Mouse (Mus musculus): ENCODE results near the gene Cobl. TPM values are rescaled to one million over a fixed set of nuclear protein-coding genes. Genes with fewer than 3 reads are reported as not detected.
A peak's percentile ranks its signal among the peaks of the same experiment; 100 is the strongest.

Gene Cobl
- total RNA-seq, 1 experiment from 2014 or later, result not detected

DNA sequence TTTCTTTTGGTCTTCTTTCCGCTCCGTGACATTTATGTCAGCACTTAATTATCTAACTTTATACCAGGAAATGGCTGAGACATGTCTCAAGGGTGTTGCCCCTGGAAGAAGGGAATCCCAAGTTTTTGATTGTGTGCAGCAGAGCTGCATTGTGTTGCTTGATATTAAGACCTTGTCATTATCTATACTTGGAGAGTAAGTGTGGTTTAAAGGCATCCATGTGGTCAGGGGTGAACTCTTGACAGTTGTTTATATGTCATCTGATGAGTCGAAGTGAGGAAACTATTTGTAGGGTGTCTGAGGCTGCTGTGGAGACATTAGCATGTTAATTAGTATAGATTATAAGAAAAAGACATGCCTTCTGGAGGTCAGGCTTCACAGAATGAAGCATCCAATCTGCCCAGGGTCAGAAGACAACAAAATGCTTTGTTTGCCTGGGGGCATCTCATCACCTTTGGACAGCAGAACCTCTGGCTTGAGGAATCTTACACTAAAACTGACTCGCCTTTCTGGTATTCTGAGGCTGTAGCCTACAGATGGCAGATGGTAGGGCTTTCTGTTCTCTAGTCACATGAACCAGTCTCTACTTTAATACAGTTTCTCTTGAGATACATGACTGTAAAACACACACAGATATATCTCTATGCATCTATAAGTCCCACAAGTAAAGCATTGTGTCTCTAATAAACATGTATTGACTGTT lies 179.3 kb downstream of the Cobl start:
- ATAC-seq (replicated peaks in 1 of 2; ENCODE audit: insufficient read depth in 1 of 2, low FRiP score in 2 of 2, low TSS enrichment in 1 of 2, low read depth in 1 of 2, poor library complexity in 2 of 2, severe bottlenecking in 2 of 2), result no peak

DNA sequence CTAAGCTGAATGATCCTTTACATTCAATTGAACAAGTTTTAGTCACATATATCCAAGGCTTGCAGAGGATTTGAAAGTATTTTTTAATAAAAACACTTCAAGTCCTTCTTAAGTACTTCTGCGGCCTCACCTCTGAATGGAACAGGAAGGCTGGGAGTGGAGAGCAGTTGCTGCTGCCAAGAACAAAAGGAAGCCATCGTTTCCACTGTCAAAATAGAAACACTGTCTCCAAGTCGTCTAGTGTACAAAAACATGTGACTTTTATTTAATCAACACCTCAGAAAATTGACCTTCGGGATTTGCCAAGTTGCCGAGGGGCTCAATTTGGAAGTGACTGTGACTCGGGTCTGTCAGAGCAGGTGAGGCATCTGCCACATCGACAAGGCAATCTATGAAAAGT lies 184.0 kb downstream of the Cobl start:
- ATAC-seq (replicated peaks in 1 of 2; ENCODE audit: insufficient read depth in 1 of 2, low FRiP score in 2 of 2, low TSS enrichment in 1 of 2, low read depth in 1 of 2, poor library complexity in 2 of 2, severe bottlenecking in 2 of 2), result 0 out of 4 replicates have a peak, but pooled peaks of 1 of the 2 experiments have one; percentile 32

DNA sequence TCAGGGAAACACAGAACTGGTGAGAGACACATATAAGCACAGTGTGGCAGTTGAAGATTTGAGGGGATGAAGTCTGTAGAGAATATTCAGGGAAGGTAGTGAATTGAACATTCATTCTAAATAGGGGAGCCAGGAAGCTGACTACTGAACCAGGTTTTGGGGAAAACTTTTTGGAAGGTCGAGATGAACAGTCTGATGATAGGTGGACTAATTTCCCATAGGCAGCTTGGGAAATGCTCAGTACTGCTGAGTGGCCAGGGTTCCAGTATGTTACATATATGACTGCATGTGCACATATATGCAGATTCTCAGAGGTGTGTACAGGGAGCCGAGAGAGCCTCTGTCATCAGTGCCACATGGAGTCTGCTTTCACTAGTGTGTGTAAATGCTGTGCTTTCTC lies 190.5 kb downstream of the Cobl start:
- ATAC-seq (replicated peaks in 1 of 2; ENCODE audit: insufficient read depth in 1 of 2, low FRiP score in 2 of 2, low TSS enrichment in 1 of 2, low read depth in 1 of 2, poor library complexity in 2 of 2, severe bottlenecking in 2 of 2), result no peak

DNA sequence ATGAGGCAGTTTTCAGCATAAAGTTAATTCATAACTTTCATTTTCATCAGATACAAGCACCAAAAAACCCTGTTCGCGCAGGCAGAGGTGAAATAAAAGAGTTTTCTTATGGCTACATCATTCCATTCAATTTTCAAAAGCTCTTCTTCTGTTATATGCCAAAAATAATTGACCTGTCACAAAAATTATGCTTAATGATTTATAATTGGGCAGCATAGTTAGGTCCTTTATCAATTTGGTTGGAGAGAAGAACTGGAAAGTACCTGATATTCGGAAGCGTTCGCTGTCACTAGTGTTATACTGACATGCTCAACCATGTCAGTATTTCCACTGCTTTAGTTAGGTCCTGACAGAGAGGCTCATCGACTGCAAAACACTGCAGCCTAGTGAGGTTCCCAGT lies 191.0 kb downstream of the Cobl start:
- ATAC-seq (replicated peaks in 1 of 2; ENCODE audit: insufficient read depth in 1 of 2, low FRiP score in 2 of 2, low TSS enrichment in 1 of 2, low read depth in 1 of 2, poor library complexity in 2 of 2, severe bottlenecking in 2 of 2), result no peak

DNA sequence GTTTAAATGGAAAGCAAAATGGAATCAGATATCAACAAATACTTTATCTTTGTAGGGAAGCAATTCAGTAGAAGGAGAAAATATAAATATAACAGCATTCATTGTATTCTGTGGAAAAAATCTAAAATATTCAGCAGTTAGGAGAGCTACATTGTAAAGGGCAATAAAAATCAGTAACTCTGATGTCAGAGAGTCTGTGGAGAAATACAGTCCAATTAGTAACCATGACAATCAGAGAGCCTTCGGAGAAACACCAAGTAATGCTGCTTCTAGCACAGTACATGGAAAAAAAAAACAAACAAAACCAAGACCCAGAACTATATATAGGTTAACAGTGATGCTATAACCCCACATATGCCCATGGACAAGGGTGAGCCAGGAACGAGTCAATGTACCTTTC lies 206.3 kb downstream of the Cobl start:
- ATAC-seq (replicated peaks in 1 of 2; ENCODE audit: insufficient read depth in 1 of 2, low FRiP score in 2 of 2, low TSS enrichment in 1 of 2, low read depth in 1 of 2, poor library complexity in 2 of 2, severe bottlenecking in 2 of 2), result no peak

DNA sequence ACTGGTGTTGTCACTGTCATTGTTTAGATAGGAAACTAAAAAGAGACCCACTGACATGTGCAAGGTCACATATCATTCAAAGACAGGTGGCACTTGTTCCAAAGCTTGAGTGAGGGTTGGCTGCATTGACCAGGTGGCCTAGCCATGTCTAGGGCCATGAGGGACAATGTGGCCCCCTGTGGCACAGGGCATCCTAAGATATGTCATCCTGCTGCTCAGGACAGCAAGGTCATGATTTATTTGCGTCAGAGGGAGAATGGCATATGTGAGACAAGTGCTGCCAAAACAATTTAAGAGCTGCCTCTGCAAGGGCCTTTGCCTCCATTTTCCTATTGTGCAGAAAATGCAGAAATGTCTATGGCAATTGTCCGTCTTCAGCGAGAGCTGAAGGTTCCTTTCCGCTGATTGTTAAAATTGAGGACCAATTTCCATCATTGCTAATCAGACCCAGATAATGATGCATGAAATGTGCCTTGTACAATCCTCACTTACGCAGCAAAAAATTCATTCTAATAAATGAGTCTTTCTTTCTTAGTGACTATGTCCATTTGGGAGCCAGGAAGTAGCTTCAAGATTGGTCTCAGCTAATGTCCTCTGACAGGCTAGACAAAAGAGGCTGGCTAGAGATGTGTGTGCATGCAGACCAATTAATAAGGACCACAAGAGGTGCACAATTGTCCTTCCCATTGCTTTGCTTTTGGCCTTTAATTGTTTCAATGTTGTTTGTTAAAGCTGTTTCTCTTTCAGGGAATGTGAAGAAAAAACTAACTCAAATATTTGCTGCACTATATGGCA lies 207.2 kb downstream of the Cobl start:
- no peak for ATAC-seq (replicated peaks in 1 of 2; ENCODE audit: insufficient read depth in 1 of 2, low FRiP score in 2 of 2, low TSS enrichment in 1 of 2, low read depth in 1 of 2, poor library complexity in 2 of 2, severe bottlenecking in 2 of 2)

DNA sequence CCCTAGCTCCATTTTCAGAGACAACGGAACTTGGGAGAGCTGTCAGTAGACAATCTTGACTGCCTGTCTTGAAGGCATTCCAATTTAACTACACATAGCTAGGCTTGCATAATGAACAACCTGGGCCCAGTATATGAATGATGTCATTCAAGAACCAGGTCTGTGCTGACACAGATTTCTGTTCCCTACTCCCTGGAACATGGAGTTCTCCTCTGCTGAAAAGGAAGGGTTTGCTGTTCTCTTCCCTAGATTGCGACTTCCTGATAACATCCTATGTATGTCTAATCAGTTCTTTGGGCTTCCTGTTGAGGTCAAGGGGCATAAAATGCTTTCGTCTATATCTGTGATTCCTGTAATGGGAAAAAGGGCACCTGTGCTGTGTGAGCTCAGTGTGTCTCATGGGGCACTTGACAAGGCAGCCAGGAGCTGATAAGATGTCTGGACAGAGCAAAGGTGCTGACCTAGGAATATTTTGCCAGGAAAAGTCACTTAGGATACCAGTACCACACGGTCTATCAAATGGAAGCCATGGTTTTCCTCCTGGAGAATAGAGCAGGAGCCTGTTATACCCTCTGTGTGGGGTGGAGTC lies 219.3 kb downstream of the Cobl start:
- no peak for ATAC-seq (replicated peaks in 1 of 2; ENCODE audit: insufficient read depth in 1 of 2, low FRiP score in 2 of 2, low TSS enrichment in 1 of 2, low read depth in 1 of 2, poor library complexity in 2 of 2, severe bottlenecking in 2 of 2)

DNA sequence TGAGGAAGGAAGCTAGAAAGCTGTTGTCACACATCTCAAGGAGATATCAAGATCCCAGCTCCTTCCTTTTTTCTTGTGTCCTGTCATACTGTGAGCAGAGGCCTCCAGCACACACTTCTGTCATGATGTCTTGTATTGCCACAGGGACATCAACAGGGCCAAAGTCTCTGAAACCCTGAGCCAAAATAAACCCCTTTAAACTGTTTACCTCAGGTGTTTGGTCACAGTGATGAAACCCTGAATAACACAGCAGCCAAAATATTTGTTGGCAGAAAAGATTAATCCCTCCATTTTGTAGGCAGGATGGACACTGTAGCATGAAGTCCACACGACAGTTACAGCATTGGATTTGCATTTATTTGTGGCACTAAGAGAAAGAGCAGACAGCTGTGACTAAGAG lies 228.4 kb downstream of the Cobl start:
- no peak for ATAC-seq (replicated peaks in 1 of 2; ENCODE audit: insufficient read depth in 1 of 2, low FRiP score in 2 of 2, low TSS enrichment in 1 of 2, low read depth in 1 of 2, poor library complexity in 2 of 2, severe bottlenecking in 2 of 2)

DNA sequence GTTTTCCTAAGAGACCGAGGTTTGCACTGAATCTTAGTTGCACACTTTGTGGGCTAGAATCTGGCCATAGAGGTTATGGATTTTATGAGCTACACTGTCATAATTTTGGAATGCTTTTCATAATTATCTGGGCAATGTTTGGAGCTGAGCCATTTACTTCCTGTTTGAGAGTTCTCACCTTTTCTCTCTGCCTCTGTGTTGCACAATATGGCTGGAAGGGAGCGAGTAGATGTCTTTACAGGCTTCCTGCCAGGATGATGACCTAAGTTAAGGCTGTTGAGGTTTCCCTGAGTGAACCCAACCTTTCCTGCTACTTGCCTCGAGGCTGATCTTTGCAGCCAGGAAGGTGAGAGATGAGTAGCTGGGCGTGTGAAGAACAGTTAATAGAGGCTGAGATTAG lies 229.9 kb downstream of the Cobl start:
- ATAC-seq (replicated peaks in 1 of 2; ENCODE audit: insufficient read depth in 1 of 2, low FRiP score in 2 of 2, low TSS enrichment in 1 of 2, low read depth in 1 of 2, poor library complexity in 2 of 2, severe bottlenecking in 2 of 2), result no peak

DNA sequence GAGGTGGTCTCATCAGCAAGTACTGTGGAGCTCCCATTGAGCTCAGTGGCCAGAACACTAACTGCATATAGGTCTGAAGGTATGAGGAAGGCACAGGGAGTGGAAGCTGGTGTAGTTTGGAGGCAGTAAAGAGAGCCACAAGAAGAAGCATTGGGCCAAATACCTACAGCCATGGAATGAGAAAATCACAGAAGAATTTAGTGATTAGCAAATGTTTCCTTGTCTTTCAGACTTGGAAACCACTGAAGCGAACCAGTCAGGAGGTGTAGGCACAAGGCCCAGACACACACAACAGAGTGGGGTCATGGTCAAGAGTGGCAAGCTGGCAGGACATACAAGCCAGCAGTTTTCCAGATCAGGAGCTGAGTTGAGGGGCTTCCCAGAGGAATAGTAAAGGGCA lies 230.6 kb downstream of the Cobl start:
- ATAC-seq (replicated peaks in 1 of 2; ENCODE audit: insufficient read depth in 1 of 2, low FRiP score in 2 of 2, low TSS enrichment in 1 of 2, low read depth in 1 of 2, poor library complexity in 2 of 2, severe bottlenecking in 2 of 2), result no peak

DNA sequence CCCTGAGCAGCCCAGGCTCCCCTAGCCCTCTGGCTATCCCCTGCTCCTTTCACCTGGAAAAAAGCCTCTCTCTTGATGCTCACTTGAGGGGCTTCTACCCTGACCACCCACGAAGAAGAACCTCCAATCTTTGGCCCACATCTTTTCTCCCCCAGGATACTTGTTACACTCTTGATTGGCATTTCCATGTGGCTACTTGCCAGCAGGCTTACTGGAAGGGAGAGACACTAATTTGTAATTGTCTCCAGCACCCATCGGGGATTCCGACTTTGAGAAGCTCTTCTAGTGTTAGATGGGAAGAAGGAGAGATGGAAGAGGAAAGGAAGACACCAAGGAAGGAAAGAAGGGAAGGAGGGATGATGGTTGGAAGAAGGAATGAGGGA lies 232.0 kb downstream of the Cobl start:
- ATAC-seq (replicated peaks in 1 of 2; ENCODE audit: insufficient read depth in 1 of 2, low FRiP score in 2 of 2, low TSS enrichment in 1 of 2, low read depth in 1 of 2, poor library complexity in 2 of 2, severe bottlenecking in 2 of 2), result no peak

DNA sequence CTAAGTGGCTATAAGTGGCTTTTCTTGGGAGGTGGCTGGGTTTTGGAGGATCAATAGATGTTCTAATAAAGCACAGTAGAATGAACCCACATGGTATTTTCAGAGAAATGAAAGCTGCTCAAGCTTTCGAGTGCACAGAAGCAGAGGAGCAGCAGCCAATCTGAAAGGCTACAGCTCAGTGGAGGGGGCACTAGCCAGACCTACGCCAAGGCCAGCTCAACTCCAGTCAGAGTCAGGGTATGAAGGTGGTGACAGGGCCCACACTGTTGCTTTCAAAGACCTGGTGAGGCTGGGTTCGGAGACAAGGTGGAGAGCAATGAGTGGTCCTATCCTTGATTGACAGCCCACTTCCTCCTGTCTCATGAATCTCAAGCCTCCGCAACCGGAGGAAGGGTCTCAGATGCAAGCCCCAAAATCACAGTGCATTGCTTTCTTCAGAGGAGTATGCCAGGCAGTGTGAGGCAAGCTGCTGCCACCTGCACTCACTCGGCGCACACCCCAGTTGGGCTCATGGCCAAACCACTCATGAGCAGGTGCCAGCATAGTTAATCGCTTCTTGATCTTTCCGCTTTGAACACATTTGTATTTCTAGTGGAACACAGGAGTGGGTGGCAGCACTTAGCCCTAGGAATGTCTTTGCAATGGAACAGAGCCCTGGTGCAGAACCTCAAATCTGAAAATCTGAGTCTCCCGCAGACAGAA lies 232.6 kb downstream of the Cobl start:
- peak; percentile 69 to 82 for ATAC-seq (replicated peaks in 1 of 2; ENCODE audit: insufficient read depth in 1 of 2, low FRiP score in 2 of 2, low TSS enrichment in 1 of 2, low read depth in 1 of 2, poor library complexity in 2 of 2, severe bottlenecking in 2 of 2)

DNA sequence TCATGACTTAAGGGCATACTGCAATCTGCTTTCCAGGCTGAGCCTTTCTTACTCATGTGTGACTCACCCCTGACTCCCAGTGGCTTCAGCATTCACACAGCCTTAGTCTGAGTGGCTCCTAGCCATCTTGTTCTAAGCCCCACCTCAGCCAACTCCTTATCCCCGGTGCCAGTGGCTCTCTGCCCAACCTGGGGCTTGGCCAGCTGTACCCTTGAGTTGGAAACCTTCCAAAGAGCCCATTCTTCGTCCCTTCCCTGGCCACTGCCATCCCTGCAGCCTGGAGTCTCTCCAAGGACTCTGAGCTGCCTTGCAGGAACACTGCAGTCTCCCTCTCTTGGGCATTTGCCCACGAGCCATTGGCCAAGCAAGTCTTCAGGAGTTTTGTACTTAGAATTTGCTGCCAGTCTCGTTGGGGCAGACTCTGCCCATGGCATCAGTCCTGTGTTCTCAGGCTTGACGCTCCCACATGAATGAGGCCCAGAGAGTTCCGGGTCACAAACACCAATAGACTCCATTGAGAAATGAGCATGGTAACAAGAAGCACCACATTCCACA lies 233.2 kb downstream of the Cobl start:
- no peak for ATAC-seq (replicated peaks in 1 of 2; ENCODE audit: insufficient read depth in 1 of 2, low FRiP score in 2 of 2, low TSS enrichment in 1 of 2, low read depth in 1 of 2, poor library complexity in 2 of 2, severe bottlenecking in 2 of 2)

DNA sequence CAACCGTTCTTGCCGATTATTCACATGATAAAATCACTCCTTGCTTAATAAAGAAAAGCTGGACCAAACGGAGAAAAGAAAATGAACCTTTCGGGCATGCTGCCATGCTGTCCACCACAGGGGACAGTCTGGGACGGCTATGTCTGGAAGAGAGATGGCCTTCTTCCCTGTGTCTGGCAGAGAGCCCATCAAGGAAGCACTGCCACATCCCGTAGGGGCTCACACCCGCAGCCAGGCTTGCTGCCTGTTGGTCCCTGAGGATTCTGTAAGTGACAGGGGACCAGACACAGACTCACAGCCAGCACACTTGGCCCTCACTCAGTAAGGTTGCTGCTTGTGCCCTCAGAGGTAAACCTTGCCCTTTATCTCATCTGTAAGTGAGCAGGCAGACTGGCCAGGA lies 235.3 kb downstream of the Cobl start:
- no peak for ATAC-seq (replicated peaks in 1 of 2; ENCODE audit: insufficient read depth in 1 of 2, low FRiP score in 2 of 2, low TSS enrichment in 1 of 2, low read depth in 1 of 2, poor library complexity in 2 of 2, severe bottlenecking in 2 of 2)

DNA sequence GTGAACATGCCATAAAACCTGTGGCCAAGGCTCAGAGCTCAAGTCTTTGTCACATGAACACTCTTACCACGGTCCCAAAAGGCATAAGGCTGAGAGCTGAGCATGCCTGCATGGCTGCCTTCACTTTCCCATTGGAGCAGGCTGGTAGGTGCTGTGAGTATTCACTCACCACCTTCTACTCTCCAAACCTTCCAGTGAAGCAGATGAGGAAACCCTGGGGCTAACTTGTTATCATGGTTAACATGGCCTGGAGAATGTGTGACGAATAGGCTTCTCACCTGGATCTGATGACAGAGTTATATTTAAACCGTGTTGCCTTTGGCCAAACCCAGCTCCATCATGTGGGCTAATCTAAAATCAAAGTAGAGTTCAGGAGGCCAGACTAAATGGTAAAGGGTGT lies 237.4 kb downstream of the Cobl start:
- ATAC-seq (replicated peaks in 1 of 2; ENCODE audit: insufficient read depth in 1 of 2, low FRiP score in 2 of 2, low TSS enrichment in 1 of 2, low read depth in 1 of 2, poor library complexity in 2 of 2, severe bottlenecking in 2 of 2), result no peak

DNA sequence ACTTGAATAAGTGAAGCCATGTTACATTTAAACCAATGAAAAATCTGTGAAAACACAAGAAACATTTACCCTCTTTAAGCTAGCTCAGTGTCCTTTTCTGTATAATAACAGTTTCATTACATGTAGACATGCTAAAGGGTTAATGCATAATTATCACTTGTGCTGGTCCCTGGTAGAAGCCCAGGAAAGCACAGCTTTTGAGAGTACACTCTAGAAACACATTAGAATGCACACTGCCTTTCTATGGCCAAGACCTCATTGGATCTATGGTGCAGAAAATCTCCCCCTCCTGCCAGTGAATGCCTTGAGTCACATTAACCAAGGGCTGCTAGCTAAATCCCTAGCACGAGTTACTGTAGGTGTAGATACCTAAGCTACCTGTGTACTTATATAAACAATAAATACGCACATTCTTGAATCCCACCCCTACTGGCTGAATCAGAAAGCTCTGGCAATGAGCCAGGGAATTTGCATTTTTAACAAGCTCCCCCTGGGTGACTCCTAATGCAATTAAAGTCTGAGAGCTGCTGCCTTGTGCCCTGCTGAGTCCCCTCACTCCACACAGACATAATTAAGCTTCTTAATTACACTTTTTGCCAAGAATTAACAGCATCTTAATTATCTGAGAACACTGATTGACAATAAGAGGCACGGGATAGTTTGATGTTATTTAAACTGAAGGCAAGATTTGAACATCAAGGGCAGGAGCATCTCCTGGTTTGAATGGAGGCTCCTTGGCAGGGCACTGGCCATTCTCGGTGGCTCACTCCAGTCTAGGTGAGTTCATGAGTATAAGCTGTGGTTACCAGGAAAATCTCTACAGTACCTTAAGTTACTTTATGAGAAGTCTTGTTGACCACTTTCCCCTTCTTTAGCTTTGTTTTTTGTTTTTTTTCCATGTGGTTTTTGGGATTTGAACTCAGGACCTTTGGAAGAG lies 244.9 kb downstream of the Cobl start:
- ATAC-seq (replicated peaks in 1 of 2; ENCODE audit: insufficient read depth in 1 of 2, low FRiP score in 2 of 2, low TSS enrichment in 1 of 2, low read depth in 1 of 2, poor library complexity in 2 of 2, severe bottlenecking in 2 of 2), result no peak

DNA sequence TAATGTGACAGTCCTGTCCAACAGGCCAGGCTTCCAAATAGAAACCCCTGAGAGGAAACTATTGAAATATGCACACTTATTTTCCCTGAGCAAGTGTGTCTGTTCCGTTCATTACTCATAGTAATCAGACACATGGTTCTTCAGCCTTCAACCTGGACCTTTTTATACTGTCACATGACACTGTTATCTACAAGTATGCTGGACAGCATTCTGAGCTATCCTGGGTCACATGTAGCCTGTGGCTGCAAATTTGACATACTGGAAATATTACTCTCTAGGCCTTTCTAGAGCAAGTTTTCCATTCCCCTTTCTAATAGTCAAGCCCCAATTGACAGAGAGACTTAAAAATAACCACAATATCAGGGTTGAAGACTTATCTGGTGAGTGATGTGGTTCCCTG lies 247.9 kb downstream of the Cobl start:
- no peak for ATAC-seq (replicated peaks in 1 of 2; ENCODE audit: insufficient read depth in 1 of 2, low FRiP score in 2 of 2, low TSS enrichment in 1 of 2, low read depth in 1 of 2, poor library complexity in 2 of 2, severe bottlenecking in 2 of 2)
